Mouse (Mus musculus): Measurements from ENCODE around the gene Rps6ka5. TPM values are rescaled to one million over a fixed set of nuclear protein-coding genes. Genes with fewer than 3 reads are reported as not detected.

Rps6ka5 gene
- polyA plus RNA-seq, 1 experiment from 2014 or later: 2.6 TPM

DNA sequence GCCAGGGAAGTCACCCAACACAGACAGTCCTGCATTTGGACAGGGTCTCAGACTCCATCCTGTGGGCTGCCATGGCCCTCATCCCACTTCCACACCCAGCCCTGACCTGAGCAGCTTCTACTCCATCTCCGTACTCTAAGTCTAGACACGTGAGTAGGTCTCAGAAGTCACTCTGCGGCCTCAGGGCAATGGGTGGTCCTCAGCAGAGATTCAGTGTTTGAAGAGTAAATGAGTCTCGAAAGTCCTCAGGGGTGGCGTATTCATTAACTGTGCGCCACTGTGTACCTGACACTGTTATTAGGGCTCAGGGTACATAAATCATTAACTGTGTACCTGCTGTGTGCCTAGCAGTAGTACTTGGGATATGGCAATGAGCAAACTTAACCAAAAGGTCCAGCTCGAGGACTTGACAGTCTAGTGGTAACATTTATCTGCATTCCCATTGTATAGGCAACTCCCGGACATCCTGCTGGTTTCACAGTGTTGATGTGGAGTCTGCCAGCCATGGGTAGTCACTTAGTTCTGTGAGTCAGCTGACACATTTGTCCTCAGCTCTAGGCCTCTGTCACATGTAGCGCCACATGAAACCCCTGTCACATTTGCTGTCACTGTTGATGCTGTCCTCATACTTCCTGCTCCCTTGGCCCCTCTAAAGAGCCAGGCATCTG, 217.0 kb downstream of the Rps6ka5 start:
- Histone ChIP-seq H3K4me3 (no peak overlapping the region), H3K9me3 (no peaks in the 10 kb centered on the region), H3K27me3 (ENCODE audit: insufficient read depth, poor library complexity, severe bottlenecking) (no peaks in the 10 kb centered on the region), H3K27ac (no peak overlapping the region), H3K4me1 (replicated peaks) (peaks cover 4% of the 10 kb centered on the region; the same call in 1 of the 2 replicates), H3K36me3 (peaks cover 43% of the 10 kb centered on the region)
- WGBS: 89% methylated on average over 9 of the region's 9 CpGs
- no peak for DNase-seq (ENCODE audit: low spot score)

DNA sequence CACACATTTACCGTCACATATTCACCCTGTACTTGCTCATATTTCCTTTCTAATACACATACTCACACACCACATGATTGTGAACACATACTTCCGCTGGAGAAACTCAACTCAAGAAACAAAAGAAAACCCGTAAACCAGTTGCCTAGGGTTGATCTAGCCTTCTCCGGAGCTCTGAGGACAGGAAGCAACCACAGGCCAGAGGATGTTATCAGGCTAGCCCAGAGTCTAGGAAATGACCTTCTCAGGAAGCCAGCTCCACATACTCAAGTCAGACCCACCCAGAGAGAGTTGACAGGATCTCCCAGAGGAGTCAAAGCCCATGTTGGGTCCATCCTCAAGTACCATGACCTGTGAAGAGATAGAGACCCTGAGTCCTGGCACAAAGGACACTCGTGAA, 218.1 kb downstream of the Rps6ka5 start:
- peaks cover 43% of the 10 kb centered on the region for H3K36me3 ChIP-seq
- 94% methylated on average over 5 of the region's 5 CpGs for WGBS
- H3K9me3 ChIP-seq: no peaks in the 10 kb centered on the region
- H3K27ac ChIP-seq: no peak overlapping the region
- H3K4me1 ChIP-seq (replicated peaks): peaks cover 14% of the 10 kb centered on the region
- DNase-seq (ENCODE audit: low spot score): no peak
- H3K27me3 ChIP-seq (ENCODE audit: insufficient read depth, poor library complexity, severe bottlenecking): no peaks in the 10 kb centered on the region
- H3K4me3 ChIP-seq: no peak overlapping the region

DNA sequence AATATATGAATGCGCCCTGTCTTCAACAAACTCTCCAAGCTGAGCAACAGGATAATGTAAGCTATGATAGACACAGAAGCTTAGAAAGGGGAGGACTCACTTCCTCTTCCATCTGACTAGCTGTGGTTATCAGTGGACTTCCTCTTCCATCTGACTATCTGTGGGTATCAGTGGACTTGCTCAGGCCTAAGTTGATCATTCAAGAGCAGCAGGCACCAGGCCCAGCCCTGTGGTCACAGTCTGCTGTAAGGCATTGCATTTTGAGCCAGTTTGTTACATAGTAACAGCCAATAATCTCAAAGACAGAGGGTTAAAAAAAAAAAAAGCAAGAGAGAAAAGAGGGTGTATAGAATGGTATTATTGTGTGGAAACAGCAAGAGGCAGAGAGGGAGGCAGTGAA, 221.3 kb downstream of the Rps6ka5 start:
- Histone ChIP-seq H3K27ac (no peak overlapping the region), H3K4me3 (no peak overlapping the region), H3K9me3 (no peaks in the 10 kb centered on the region), H3K4me1 (replicated peaks) (peaks cover 16% of the 10 kb centered on the region), H3K36me3 (peaks cover 16% of the 10 kb centered on the region), H3K27me3 (ENCODE audit: insufficient read depth, poor library complexity, severe bottlenecking) (no peaks in the 10 kb centered on the region)
- WGBS: 94% methylated on average over 1 of the region's 1 CpGs
- DNase-seq (ENCODE audit: low spot score): no peak

DNA sequence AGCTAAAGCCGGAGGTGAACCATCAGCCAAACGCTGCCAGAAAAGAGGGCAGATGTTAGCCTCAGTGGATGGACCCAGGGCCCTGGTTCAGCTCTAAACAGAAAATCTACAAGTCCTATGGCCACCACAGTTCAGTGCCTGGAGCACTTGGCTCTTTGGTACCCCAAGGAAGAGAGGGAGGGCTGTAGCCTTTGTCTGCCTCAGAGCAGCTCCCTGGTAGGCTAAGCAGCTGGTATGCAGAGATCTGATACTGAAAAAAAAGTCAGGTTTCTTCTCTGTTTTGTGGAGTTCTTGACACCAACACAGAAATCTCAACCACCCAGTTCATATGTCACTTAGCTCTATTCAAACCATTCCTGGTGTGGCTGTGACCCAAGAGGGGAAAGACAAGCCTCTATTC, 222.2 kb downstream of the Rps6ka5 start:
- no peaks in the 10 kb centered on the region for H3K27me3 ChIP-seq (ENCODE audit: insufficient read depth, poor library complexity, severe bottlenecking)
- WGBS: 91% methylated on average over 2 of the region's 2 CpGs
- peaks cover 16% of the 10 kb centered on the region for H3K4me1 ChIP-seq (replicated peaks)
- H3K27ac ChIP-seq: peak overlapping the region; percentile 45; the same call in 1 of the 2 replicates
- no peak for DNase-seq (ENCODE audit: low spot score)
- no peaks in the 10 kb centered on the region for H3K9me3 ChIP-seq
- peaks cover 18% of the 10 kb centered on the region for H3K36me3 ChIP-seq
- no peak overlapping the region for H3K4me3 ChIP-seq

DNA sequence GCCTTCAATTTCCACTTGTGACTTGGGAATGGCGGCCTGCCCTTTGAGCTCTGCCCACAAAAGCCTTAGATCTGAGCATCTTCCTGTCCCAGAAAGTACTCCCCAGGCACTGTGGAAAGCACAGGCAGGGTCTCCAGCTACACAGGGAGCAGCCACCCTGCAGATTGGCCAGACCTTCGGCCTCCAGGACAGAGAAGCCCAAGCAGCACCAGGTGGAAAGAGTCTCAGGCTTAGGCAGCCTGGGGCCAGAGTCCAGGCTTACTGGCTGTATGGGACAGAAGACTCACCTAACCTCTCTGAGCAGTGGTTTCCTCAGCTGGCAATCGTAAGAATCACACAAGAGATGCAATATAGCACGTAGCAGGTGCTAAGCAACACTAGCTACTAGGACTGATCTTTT, 223.1 kb downstream of the Rps6ka5 start:
- Histone ChIP-seq H3K4me1 (replicated peaks) (peaks cover 16% of the 10 kb centered on the region), H3K27me3 (ENCODE audit: insufficient read depth, poor library complexity, severe bottlenecking) (no peaks in the 10 kb centered on the region), H3K4me3 (no peak overlapping the region), H3K27ac (peak overlapping the region; percentile 40; the same call in 1 of the 2 replicates), H3K9me3 (no peaks in the 10 kb centered on the region), H3K36me3 (peaks cover 27% of the 10 kb centered on the region)
- 86% methylated on average over 4 of the region's 4 CpGs for WGBS
- DNase-seq (ENCODE audit: low spot score): no peak

DNA sequence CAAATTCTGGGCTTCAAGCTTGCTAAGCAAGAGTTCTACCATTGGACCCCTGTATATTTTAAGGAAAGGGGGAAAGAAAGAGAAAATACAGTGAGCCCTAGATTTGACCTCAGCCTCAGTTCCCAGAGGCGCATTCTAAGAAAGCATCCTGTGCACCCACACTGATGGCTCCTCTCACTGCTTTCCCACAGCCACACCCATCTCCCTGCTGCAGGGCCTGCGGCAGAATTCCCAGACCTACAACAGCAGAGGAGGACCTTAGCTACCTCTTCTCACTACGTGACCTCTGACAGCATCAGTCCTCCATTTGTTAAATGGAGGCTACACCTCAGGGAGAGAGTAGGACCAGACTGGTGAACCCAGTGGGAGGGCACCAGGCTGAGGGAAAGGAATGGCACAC, 224.2 kb downstream of the Rps6ka5 start:
- 86% methylated on average over 3 of the region's 3 CpGs for WGBS
- no peak overlapping the region for H3K4me3 ChIP-seq
- DNase-seq (ENCODE audit: low spot score): no peak
- H3K9me3 ChIP-seq: no peaks in the 10 kb centered on the region
- H3K27me3 ChIP-seq (ENCODE audit: insufficient read depth, poor library complexity, severe bottlenecking): no peaks in the 10 kb centered on the region
- peaks cover 16% of the 10 kb centered on the region for H3K4me1 ChIP-seq (replicated peaks)
- peaks cover 34% of the 10 kb centered on the region for H3K36me3 ChIP-seq
- no peak overlapping the region for H3K27ac ChIP-seq

DNA sequence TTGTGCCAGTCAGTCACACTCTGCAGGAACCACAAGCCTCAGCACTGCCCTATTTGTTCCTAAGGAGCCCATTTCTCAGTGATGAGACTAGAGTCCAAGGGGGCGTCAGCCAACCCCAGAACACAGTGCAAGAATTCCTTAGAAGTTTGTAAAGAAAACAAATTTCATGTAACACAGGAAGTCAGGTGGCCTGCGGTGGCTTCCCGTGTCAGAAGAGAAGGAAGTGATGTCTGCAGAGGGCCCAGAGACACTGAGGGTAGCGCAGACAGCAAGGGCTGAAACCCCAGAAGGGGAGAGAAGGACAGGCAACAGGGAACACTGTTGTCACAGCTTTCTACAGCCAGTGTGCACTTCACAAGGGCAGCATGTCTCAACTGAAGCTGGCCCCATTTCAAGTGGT, 225.5 kb downstream of the Rps6ka5 start:
- no peaks in the 10 kb centered on the region for H3K27me3 ChIP-seq (ENCODE audit: insufficient read depth, poor library complexity, severe bottlenecking)

DNA sequence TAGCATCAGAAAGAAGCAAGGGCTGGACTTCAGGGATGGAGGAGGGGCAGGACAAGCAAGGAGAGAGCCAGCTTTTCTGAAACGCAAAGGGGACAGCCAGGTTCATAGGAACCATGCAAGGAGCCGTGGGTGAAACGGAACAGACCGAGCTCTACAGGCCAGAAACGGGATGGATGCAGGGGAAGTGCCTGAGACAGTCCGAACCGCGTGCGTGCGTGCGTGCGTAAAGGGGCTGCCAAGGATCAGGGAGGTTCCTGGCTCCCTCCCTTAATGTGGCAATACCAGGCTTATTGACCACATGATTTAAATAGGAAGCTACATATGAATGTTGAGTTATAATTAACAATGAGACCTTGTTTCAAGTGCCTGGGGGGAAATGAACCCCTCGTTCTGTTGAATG, 227.3 kb downstream of the Rps6ka5 start:
- no peak for DNase-seq (ENCODE audit: low spot score)
- no peak overlapping the region for H3K27ac ChIP-seq
- no peak overlapping the region for H3K4me3 ChIP-seq
- peaks cover 10% of the 10 kb centered on the region for H3K4me1 ChIP-seq (replicated peaks)
- no peaks in the 10 kb centered on the region for H3K27me3 ChIP-seq (ENCODE audit: insufficient read depth, poor library complexity, severe bottlenecking)
- peaks cover 56% of the 10 kb centered on the region for H3K36me3 ChIP-seq
- H3K9me3 ChIP-seq: no peaks in the 10 kb centered on the region
- WGBS: 90% methylated on average over 13 of the region's 13 CpGs

More for the DNA sequence above, 225.5 kb downstream of the Rps6ka5 start:
- Histone ChIP-seq H3K9me3 (no peaks in the 10 kb centered on the region), H3K4me3 (no peak overlapping the region), H3K27ac (no peak overlapping the region), H3K4me1 (replicated peaks) (peaks cover 16% of the 10 kb centered on the region), H3K36me3 (peaks cover 38% of the 10 kb centered on the region)
- 82% methylated on average over 4 of the region's 4 CpGs for WGBS
- no peak for DNase-seq (ENCODE audit: low spot score)

Other genes with a start within 250 kb of the Rps6ka5 start
- gene Ttc7b, start 206.2 kb downstream of the Rps6ka5 start, polyA plus RNA-seq (2016; fragmentation: Nextera tagmentation; extraction: Ambion mirVana): 5.4 and 5.6 TPM in 2 replicates
- gene Dglucy, start 52.1 kb upstream of the Rps6ka5 start, polyA plus RNA-seq (2016; fragmentation: Nextera tagmentation; extraction: Ambion mirVana): 0.27 and 0.44 TPM in 2 replicates
- gene Gpr68, start 181.2 kb upstream of the Rps6ka5 start, polyA plus RNA-seq (2016; fragmentation: Nextera tagmentation; extraction: Ambion mirVana): 0.10 and 0.21 TPM in 2 replicates

Measured in hindbrain, embryonic 10.5 days (tissue).